Comparison of ENCODE assay signal across 20 mouse cellular contexts in genomic region chr2:91934826-91935525, GRCm38 (mm10). TPM values are rescaled to one million over a fixed set of nuclear protein-coding genes. Genes with fewer than 3 reads are reported as not detected.
DNase-seq lines count a peak whose midpoint lies in the region; ATAC-seq and TF ChIP-seq lines count a peak whose summit lies in the region.
"Had no signal": no experiment of that assay in that cellular context is flagged by ENCODE, and none has a peak within 500 bp of the region (broad histone marks: within the 10 kb centered on the region; RNA-seq: fewer than 3 reads in every experiment).

No protein-coding gene starts in this region.

- H3K9me3 ChIP-seq in intestine, postnatal 0 days (ENCODE audit: control insufficient read depth), result no peaks in the 10 kb centered on the region
- H3K9me3 ChIP-seq in intestine, embryonic 16.5 days (ENCODE audit: control insufficient read depth, low read length), result no peaks in the 10 kb centered on the region
- H3K9me3 ChIP-seq: embryonic facial prominence, embryonic 13.5 days; hindbrain, embryonic 12.5 days; liver, embryonic 15.5 days; megakaryocyte, embryonic 14.5 days; neural tube, embryonic 12.5 days; stomach, embryonic 15.5 days had no signal

- no peak overlapping the region for H3K9ac ChIP-seq in intestine, postnatal 0 days (ENCODE audit: low read depth, low read length)
- H3K9ac ChIP-seq in intestine, embryonic 16.5 days (ENCODE audit: low read depth, low read length), result no peak overlapping the region
- H3K9ac ChIP-seq: embryonic facial prominence, embryonic 13.5 days; hindbrain, embryonic 12.5 days; liver, embryonic 15.5 days; neural tube, embryonic 12.5 days; stomach, embryonic 15.5 days had no signal

- no peak overlapping the region for H3K4me3 ChIP-seq in intestine, postnatal 0 days (ENCODE audit: low read depth, low read length)
- no peak overlapping the region for H3K4me3 ChIP-seq in intestine, embryonic 16.5 days (ENCODE audit: low read length)
- H3K4me3 ChIP-seq: embryonic facial prominence, embryonic 13.5 days; gastrocnemius, adult 2 months; hindbrain, embryonic 12.5 days; liver, embryonic 15.5 days; neural tube, embryonic 12.5 days; stomach, embryonic 15.5 days had no signal

- no peaks in the 10 kb centered on the region; the same call in 1 of the 2 replicates for H3K4me1 ChIP-seq in intestine, postnatal 0 days (replicated peaks; ENCODE audit: control insufficient read depth, insufficient read depth, low read length)
- H3K4me1 ChIP-seq in intestine, embryonic 16.5 days (ENCODE audit: control insufficient read depth, insufficient read depth, low read length), result peaks cover 47% of the 10 kb centered on the region

- peaks cover 69% of the 10 kb centered on the region for H3K36me3 ChIP-seq in intestine, postnatal 0 days (ENCODE audit: control insufficient read depth, insufficient read depth)
- peaks cover 37% of the 10 kb centered on the region for H3K36me3 ChIP-seq in intestine, embryonic 16.5 days (ENCODE audit: control insufficient read depth, insufficient read depth, low read length)

- 0 out of 2 replicates have a peak, but pooled peaks have one; percentile 2 for ATAC-seq in intestine, postnatal 0 days
- ATAC-seq in intestine, embryonic 16.5 days, result no peak

- no peaks in the 10 kb centered on the region for H3K27me3 ChIP-seq in intestine, postnatal 0 days (replicated peaks; ENCODE audit: control insufficient read depth, insufficient read depth, low read length)
- no peaks in the 10 kb centered on the region for H3K27me3 ChIP-seq in intestine, embryonic 16.5 days (replicated peaks; ENCODE audit: control insufficient read depth, insufficient read depth, low read length)
- H3K27me3 ChIP-seq: embryonic facial prominence, embryonic 13.5 days; hindbrain, embryonic 12.5 days; megakaryocyte, embryonic 14.5 days; neural tube, embryonic 12.5 days; stomach, embryonic 15.5 days had no signal

- no peak for TF ChIP-seq CTCF in intestine, postnatal 0 days (IDR thresholded peaks at IDR 0.05; ENCODE audit: low read depth)

- WGBS in intestine, postnatal 0 days, result 62% methylated on average over 9 of the region's 9 CpGs
- WGBS in intestine, embryonic 16.5 days, result 79% methylated on average over 9 of the region's 9 CpGs

- H3K4me2 ChIP-seq in intestine, postnatal 0 days (replicated peaks; ENCODE audit: low read depth), result no peak overlapping the region
- no peak overlapping the region for H3K4me2 ChIP-seq in intestine, embryonic 16.5 days (ENCODE audit: low read depth, low read length)
- H3K4me2 ChIP-seq: embryonic facial prominence, embryonic 13.5 days; hindbrain, embryonic 12.5 days; liver, embryonic 15.5 days; neural tube, embryonic 12.5 days; stomach, embryonic 15.5 days had no signal

- 0 out of 2 replicates have a peak overlapping the region, but pooled peaks have one; percentile 7 for H3K27ac ChIP-seq in intestine, postnatal 0 days (ENCODE audit: low read depth, low read length)
- no peak overlapping the region for H3K27ac ChIP-seq in intestine, embryonic 16.5 days (ENCODE audit: low read length)
- H3K27ac ChIP-seq: embryonic facial prominence, embryonic 13.5 days; gastrocnemius, adult 2 months; hindbrain, embryonic 12.5 days; liver, embryonic 15.5 days; neural tube, embryonic 12.5 days; stomach, embryonic 15.5 days had no signal

- peak; percentile 52 for DNase-seq in ZHBTc4 (ENCODE audit: low read depth, low spot score)
- peak; percentile 4 for DNase-seq in brain, adult 2 months (ENCODE audit: low read depth, low spot score)
- DNase-seq in cerebellum, postnatal 36 days, result peak; percentile 62 to 67
- no peak for DNase-seq in lung, postnatal 10 days
- DNase-seq in layer of hippocampus, postnatal 10 days (ENCODE audit: low spot score in 2 of 2), result no peak
- DNase-seq: gastrocnemius, adult 2 months; heart, adult 18-20 months; kidney, adult 9 months; lung, postnatal 14 days; thymus, adult 2 months had no signal

RNA-seq across cellular contexts. Expression of gene Mdk, which starts 2.9 kb away (rescaled TPM):
- 119 and 128 TPM in 2 replicates for polyA plus RNA-seq in intestine, postnatal 0 days (2015; fragmentation: Nextera tagmentation; extraction: Ambion mirVana)
- 370 and 437 TPM in 2 replicates for polyA plus RNA-seq in intestine, embryonic 16.5 days (2015; fragmentation: Nextera tagmentation; extraction: Ambion mirVana)
- 10 to 100 TPM; 44.3 to 49.4 TPM for total RNA-seq in layer of hippocampus, postnatal 10 days (2021)

RNA-seq across cellular contexts. Expression of gene Chrm4, which starts 7.9 kb away (rescaled TPM):
- 0.24 and 0.26 TPM in 2 replicates for polyA plus RNA-seq in intestine, postnatal 0 days (2015; fragmentation: Nextera tagmentation; extraction: Ambion mirVana)
- 0.23 and 0.33 TPM in 2 replicates for polyA plus RNA-seq in intestine, embryonic 16.5 days (2015; fragmentation: Nextera tagmentation; extraction: Ambion mirVana)
- total RNA-seq in layer of hippocampus, postnatal 10 days (2021), result 10 to 100 TPM; 20.0 to 21.3 TPM
- total RNA-seq: gastrocnemius, adult 2 months; heart, adult 18-20 months had no signal
- polyA plus RNA-seq: heart, embryonic 16.5 days; liver, embryonic 15.5 days had no signal

RNA-seq across cellular contexts. Expression of gene Gm9821, which starts 10.5 kb away (rescaled TPM):
- 0.21 and 0.30 TPM in 2 replicates for polyA plus RNA-seq in intestine, postnatal 0 days (2015; fragmentation: Nextera tagmentation; extraction: Ambion mirVana)
- 0.28 and 0.55 TPM in 2 replicates for polyA plus RNA-seq in intestine, embryonic 16.5 days (2015; fragmentation: Nextera tagmentation; extraction: Ambion mirVana)
- total RNA-seq in layer of hippocampus, postnatal 10 days (2021), result not detected
- total RNA-seq: gastrocnemius, adult 2 months; heart, adult 18-20 months had no signal
- polyA plus RNA-seq: spleen, adult 2 months had no signal

RNA-seq across cellular contexts. Expression of gene Dgkz, which starts 40.7 kb away (rescaled TPM):
- 53.2 and 56.8 TPM in 2 replicates for polyA plus RNA-seq in intestine, postnatal 0 days (2015; fragmentation: Nextera tagmentation; extraction: Ambion mirVana)
- polyA plus RNA-seq in intestine, embryonic 16.5 days (2015; fragmentation: Nextera tagmentation; extraction: Ambion mirVana), result 46.4 and 66.7 TPM in 2 replicates
- 100 to 1,000 TPM; 313 to 336 TPM for total RNA-seq in layer of hippocampus, postnatal 10 days (2021)

Comparison
In these comparisons a context has a peak if more than half of its experiments do, and no peak if none do; other contexts are left out.
1. DNase-seq: peak in ZHBTc4 (single experiment), brain, adult 2 months (single experiment) and cerebellum, postnatal 36 days (2 of 2); none in lung, postnatal 10 days (single experiment) and layer of hippocampus, postnatal 10 days (0 of 2).